Mouse (Mus musculus) lung, embryonic 15.5 days (tissue): Measurements from ENCODE around the gene Hnrnpab. TPM values are rescaled to one million over a fixed set of nuclear protein-coding genes. Genes with fewer than 3 reads are reported as not detected.
"Not testable (repeated sequence)": the region's sequence is repeated elsewhere in the genome, so short reads cannot be mapped to it uniquely, and the experiment has no call there.

Source experiments
- ATAC-seq: fragments of 200-750 bp; cut with Nextera tagmentation; 2 replicates; pipeline ENCODE4 v1.8.0; 2017; ENCODE audit warnings: moderate number of reproducible peaks, borderline replicate concordance; ENCODE audit not compliant: low FRiP score, low TSS enrichment; ENCODE audit errors: extremely low read depth
- H3K27ac ChIP-seq: fragments of 300-500 bp; sonication (generic); 2 replicates; pipeline ENCODE4 v1.5.1; 2015; ENCODE audit warnings: moderate library complexity, mild to moderate bottlenecking, inconsistent platforms
- H3K27me3 ChIP-seq: fragments of 300-500 bp; sonication (generic); 2 replicates; pipeline ENCODE4 v1.6.1; 2015; ENCODE audit warnings: inconsistent platforms
- H3K36me3 ChIP-seq: fragments of 300-500 bp; sonication (generic); 2 replicates; pipeline ENCODE4 v1.6.1; 2015; ENCODE audit warnings: inconsistent platforms
- H3K4me1 ChIP-seq: fragments of 300-500 bp; sonication (generic); 2 replicates; pipeline ENCODE4 v1.6.1; 2015; ENCODE audit warnings: inconsistent platforms
- H3K4me2 ChIP-seq: fragments of 300-500 bp; sonication (generic); 2 replicates; pipeline ENCODE4 v1.6.1; 2015; ENCODE audit warnings: inconsistent platforms, mild to moderate bottlenecking, moderate library complexity
- H3K4me3 ChIP-seq: fragments of 300-500 bp; sonication (generic); 2 replicates; pipeline ENCODE4 v1.5.1; 2015; ENCODE audit warnings: mild to moderate bottlenecking, inconsistent platforms
- H3K9ac ChIP-seq: fragments of 300-500 bp; sonication (generic); 2 replicates; pipeline ENCODE4 v1.6.1; 2015; ENCODE audit warnings: inconsistent platforms
- H3K9me3 ChIP-seq: fragments of 300-500 bp; sonication (generic); 2 replicates; pipeline ENCODE4 v1.6.1; 2016; ENCODE audit warnings: inconsistent platforms
- WGBS: fragments of 180-500 bp; shearing (Covaris S2); methylation state at CpG from one replicate; pipeline ENCODE4 v1.1.7; 2015; 5-methylcytosine and 5-hydroxymethylcytosine counted together
- polyA plus RNA-seq: library from polyadenylated mRNA; unstranded; fragments of >200 nt; fragmentation: Nextera tagmentation; extraction: Ambion mirVana; gene quantifications from 2 replicates; pipeline ENCODE4 v1.2.1, GENCODE M21; 2015

Hnrnpab gene
- polyA plus RNA-seq, 1 experiment from 2014 or later, result 465 TPM

DNA sequence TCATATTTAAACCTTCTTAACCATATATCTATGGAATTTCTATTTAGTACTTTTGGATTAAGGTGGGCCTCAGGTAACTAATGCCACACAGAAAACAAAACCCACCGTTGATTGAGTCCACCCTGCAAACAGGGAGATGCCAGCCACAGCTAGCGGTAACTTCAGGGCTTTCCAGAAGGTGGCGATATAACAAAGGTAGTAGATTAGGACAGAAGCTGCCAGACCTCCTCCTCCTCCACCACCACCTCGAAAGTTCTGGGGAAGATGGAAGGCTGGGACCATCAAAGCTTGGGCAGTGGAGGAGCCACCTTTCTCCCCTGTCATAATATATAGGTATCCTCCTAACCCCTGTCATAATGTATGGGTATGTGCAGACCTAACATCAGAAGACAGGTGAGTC, 11.0 kb upstream of the Hnrnpab start:
- WGBS, result 3% methylated on average over 4 of the region's 4 CpGs
- no peaks in the 10 kb centered on the region for H3K9me3 ChIP-seq
- no peak overlapping the region for H3K4me3 ChIP-seq
- no peak overlapping the region for H3K9ac ChIP-seq
- H3K4me2 ChIP-seq, result no peak overlapping the region
- peaks cover 38% of the 10 kb centered on the region for H3K4me1 ChIP-seq
- no peaks in the 10 kb centered on the region for H3K27me3 ChIP-seq
- H3K27ac ChIP-seq, result no peak overlapping the region
- peaks cover 9% of the 10 kb centered on the region for H3K36me3 ChIP-seq
- ATAC-seq, result no peak

DNA sequence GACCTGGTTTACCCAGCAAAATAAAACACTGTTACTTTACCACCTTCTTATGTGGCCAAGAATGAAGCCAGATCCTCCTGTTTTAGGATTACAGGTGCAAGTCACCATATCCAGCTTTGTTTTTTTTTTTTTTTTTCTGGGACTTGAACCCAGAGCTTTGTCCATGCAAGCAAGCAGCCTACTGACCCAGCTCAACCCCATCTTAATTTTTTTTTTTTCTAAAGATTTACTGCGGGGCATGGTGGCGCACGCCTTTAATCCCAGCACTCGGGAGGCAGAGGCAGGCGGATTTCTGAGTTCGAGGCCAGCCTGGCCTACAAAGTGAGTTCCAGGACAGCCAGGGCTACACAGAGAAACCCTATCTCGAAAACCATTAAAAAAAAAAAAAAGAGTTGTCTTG, 9.5 kb upstream of the Hnrnpab start:
- not testable (repeated sequence) for H3K9me3 ChIP-seq, H3K36me3 ChIP-seq, ATAC-seq, H3K27me3 ChIP-seq
- Histone ChIP-seq H3K4me2 (peak overlapping the region; percentile 81), H3K4me1 (peaks cover 35% of the 10 kb centered on the region), H3K9ac (peak overlapping the region; percentile 59; the same call in 1 of the 2 replicates), H3K27ac (peak overlapping the region; percentile 98), H3K4me3 (peak overlapping the region; percentile 41)
- 86% methylated on average over 7 of the region's 7 CpGs for WGBS

DNA sequence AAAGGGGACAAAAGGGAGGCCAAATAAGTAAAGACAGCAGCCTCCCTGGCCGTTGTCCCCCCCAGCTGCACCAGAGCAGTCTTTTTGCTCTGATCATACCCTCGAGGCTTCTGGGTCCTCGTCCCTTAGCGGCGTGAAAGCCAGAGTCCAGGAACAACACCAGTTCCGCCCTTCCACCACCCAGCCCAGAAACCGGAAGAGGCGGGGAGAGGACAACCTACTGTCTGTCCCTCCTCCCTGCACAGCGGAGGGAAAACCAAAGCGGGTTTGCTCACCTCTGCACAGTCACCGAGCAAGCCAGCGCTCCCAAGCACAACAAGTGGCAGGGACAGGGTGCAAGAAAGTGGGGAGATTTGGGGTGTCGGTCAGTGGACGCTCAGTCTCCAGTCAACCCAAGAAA, 9.0 kb upstream of the Hnrnpab start:
- peak overlapping the region; percentile 41 for H3K4me3 ChIP-seq
- H3K9ac ChIP-seq, result peak overlapping the region; percentile 59
- no peaks in the 10 kb centered on the region for H3K27me3 ChIP-seq
- H3K36me3 ChIP-seq, result no peaks in the 10 kb centered on the region
- H3K4me1 ChIP-seq, result peaks cover 30% of the 10 kb centered on the region
- ATAC-seq, result peak; percentile 73
- H3K9me3 ChIP-seq, result no peaks in the 10 kb centered on the region
- peak overlapping the region; percentile 81 for H3K4me2 ChIP-seq
- H3K27ac ChIP-seq, result peak overlapping the region; percentile 98
- 3% methylated on average over 14 of the region's 14 CpGs for WGBS

DNA sequence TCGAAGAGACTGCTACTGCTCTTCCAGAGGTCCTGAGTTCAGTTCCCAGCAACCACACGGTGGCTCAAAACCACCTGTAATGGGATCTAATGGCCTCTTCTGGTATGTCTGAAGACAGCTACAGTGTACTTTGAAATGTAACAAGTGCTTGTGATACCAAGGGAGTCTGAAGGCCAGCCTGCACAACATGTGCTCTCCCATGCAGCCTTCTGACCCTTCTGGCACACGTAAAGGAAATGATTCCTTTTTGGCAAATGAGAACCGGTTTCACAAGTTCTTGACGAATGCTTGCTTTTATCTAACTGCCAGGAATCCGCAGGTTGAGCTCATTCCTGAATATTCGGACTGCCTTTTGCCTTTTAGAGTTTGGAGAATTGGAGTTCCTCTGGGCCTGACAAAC, 8.5 kb upstream of the Hnrnpab start:
- H3K27ac ChIP-seq, result peak overlapping the region; percentile 98
- H3K27me3 ChIP-seq, result no peaks in the 10 kb centered on the region
- H3K9ac ChIP-seq, result peak overlapping the region; percentile 59
- peak overlapping the region; percentile 81 for H3K4me2 ChIP-seq
- peaks cover 25% of the 10 kb centered on the region for H3K4me1 ChIP-seq
- WGBS, result 18% methylated on average over 7 of the region's 7 CpGs
- H3K4me3 ChIP-seq, result peak overlapping the region; percentile 41
- ATAC-seq, result no peak
- no peaks in the 10 kb centered on the region for H3K36me3 ChIP-seq
- H3K9me3 ChIP-seq, result no peaks in the 10 kb centered on the region

DNA sequence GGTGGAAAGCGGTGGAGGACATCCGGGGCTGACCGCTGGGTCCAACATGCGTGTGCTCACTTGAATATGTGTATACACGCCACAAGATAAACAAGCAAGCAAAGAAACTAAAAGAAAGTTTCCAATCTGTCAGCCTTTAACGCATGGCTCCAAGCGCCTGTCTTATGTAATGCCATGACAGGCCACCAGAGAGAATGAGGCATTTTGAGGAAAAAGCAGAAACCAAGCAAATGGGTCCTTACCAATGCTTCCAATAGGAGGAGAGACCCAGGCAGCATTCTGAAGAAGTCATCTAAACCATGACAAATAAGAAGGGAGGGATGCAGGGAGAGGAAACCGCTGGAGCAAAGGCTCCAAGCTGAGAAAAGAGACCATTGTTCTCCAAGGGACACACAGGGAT, 7.6 kb upstream of the Hnrnpab start:
- H3K27me3 ChIP-seq, result no peaks in the 10 kb centered on the region
- peaks cover 24% of the 10 kb centered on the region for H3K4me1 ChIP-seq
- no peaks in the 10 kb centered on the region for H3K36me3 ChIP-seq
- no peak overlapping the region for H3K4me3 ChIP-seq
- 67% methylated on average over 8 of the region's 8 CpGs for WGBS
- H3K9ac ChIP-seq, result no peak overlapping the region
- H3K4me2 ChIP-seq, result no peak overlapping the region
- no peak for ATAC-seq
- H3K27ac ChIP-seq, result peak overlapping the region; percentile 98
- no peaks in the 10 kb centered on the region for H3K9me3 ChIP-seq

DNA sequence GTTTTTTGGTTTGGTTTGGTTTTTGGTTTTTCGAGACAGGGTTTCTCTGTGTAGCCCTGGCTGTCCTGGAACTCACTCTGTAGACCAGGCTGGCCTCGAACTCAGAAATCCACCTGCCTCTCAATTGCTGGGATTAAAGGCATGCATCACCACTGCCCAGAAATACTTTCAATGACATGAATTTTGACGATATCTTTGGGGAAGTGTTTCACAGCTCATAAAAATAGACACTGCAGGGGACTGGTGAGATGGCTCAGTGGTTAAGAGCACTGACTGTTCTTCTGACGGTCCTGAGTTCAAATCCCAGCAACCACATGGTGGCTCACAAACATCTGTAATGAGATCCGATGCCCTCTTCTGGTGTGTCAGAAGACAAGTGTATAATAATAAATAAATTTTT, 3.3 kb upstream of the Hnrnpab start:
- not testable (repeated sequence) for H3K4me2 ChIP-seq, H3K9me3 ChIP-seq, H3K9ac ChIP-seq, H3K27me3 ChIP-seq, H3K4me3 ChIP-seq, H3K36me3 ChIP-seq, H3K27ac ChIP-seq, ATAC-seq
- 78% methylated on average over 5 of the region's 5 CpGs for WGBS
- H3K4me1 ChIP-seq, result peaks cover 17% of the 10 kb centered on the region

DNA sequence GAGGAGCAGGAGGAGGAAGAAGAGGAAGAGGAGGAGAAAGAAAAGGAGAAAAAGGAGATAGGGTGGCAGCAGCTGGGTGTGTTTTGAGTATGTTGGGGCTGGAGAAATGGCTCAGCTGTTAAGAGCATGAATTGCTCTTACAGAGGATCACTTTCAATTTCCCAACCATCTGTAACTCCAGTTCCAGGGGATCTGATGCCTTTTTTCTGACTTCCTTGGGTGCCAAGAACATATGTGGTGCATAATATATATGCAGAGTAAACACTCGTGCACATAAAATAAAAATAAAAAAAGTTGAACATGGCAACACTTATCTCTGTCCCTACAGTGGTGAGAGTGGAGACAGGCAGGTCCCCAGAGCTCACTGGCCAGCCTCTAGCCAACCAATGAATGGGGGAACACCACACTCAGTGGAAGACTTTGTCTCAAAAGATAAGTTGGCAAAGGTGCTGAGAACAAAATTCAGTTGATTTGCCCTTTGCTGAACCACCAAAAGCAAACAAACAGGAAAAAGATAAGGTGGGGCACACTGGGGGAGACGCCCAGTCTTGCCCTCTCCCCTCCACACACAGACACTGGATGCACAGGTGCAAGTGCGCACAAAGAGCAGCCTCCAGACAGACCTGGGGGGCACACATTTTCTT, 2.7 kb upstream of the Hnrnpab start:
- Histone ChIP-seq H3K4me2 (no peak overlapping the region), H3K27me3 (no peaks in the 10 kb centered on the region), H3K4me1 (peaks cover 17% of the 10 kb centered on the region), H3K27ac (no peak overlapping the region), H3K9ac (no peak overlapping the region), H3K4me3 (no peak overlapping the region), H3K9me3 (no peaks in the 10 kb centered on the region), H3K36me3 (peaks cover 12% of the 10 kb centered on the region)
- ATAC-seq, result no peak
- WGBS, result 68% methylated on average over 3 of the region's 3 CpGs

DNA sequence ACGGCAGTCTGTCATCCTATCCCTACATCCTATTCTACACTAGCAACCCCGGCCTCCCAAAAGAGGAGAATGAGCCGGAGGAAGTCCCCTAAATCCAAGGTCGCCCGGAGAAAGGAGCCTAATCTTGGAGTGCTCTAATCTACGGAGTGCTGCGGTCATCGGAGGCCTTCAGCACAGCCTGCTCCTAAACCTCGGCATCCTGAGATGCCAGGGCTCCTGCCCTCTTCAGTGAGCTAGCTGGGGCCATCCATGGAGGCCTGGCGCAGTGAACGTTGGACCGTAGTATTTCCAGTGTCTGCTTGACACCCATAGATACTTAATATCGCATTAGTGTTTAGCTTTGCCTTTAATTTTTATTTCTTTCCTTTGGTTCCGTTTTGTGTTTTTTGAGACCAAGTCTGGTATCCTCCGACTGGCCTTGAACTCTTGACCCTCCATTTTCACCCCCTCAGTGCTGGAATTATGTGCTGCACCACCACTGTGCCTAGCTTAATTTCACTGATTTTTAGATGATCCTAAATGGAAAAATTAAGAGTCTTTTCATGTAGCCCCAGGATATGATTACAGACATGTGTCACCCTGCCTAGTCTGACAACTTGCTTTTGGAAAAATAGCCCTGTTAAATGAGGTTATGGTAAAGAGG, 570 bp upstream of the Hnrnpab start:
- ATAC-seq, result peak; percentile 41
- Histone ChIP-seq H3K4me2 (peak overlapping the region; percentile 80), H3K4me3 (peak overlapping the region; percentile 99), H3K36me3 (peaks cover 34% of the 10 kb centered on the region), H3K9me3 (no peaks in the 10 kb centered on the region), H3K4me1 (peaks cover 29% of the 10 kb centered on the region), H3K27ac (peak overlapping the region; percentile 94), H3K27me3 (no peaks in the 10 kb centered on the region), H3K9ac (peak overlapping the region; percentile 88)
- 7% methylated on average over 15 of the region's 15 CpGs for WGBS

DNA sequence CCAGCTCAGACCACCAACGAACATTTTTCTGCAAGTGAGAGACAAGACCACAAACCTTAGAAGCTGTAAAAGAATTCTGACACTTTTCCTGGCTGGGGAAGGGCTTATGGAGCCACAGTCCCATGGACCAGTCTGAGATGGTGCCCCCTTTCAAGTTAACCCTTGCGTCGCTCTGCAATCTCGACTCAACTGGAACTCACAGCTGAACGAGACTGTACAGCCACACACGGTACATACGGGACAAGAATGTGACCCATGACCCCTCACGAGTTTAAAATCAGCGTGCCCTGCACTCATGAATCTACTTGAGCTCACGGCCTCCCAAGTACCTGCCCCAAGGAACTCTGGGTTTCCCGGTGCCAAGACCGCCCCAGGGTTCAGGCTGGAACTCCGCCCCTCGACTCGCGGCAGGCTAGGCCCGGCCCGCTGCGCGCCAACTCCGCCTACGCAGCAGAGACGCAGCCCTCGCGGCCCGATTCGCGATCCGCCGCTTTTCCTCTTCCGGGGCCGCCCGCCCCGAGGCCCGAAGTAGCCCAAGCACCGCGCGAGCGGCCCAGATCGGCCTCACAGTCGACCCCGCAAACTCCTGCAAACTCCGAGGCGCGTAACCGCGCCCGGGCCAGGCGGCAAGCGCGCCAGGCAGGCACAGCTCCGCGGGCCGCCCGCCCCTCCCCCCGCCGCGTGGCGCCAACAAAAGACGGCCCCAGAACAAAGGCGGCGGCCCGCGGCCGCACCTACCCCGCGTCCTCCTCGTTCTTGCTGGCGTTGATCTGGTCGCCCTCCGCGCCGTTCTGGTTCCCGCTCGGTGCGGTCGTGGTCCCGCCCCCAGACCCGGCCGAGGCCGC, 823 bp downstream of the Hnrnpab start:
- under 1% methylated on average over 77 of the region's 81 CpGs for WGBS
- ATAC-seq, result peak; percentile 81
- Histone ChIP-seq H3K4me2 (peak overlapping the region; percentile 71), H3K4me3 (peak overlapping the region; percentile 99), H3K27me3 (no peaks in the 10 kb centered on the region), H3K9ac (peak overlapping the region; percentile 99), H3K36me3 (peaks cover 48% of the 10 kb centered on the region), H3K4me1 (peaks cover 33% of the 10 kb centered on the region), H3K27ac (peak overlapping the region; percentile 94), H3K9me3 (no peaks in the 10 kb centered on the region)

DNA sequence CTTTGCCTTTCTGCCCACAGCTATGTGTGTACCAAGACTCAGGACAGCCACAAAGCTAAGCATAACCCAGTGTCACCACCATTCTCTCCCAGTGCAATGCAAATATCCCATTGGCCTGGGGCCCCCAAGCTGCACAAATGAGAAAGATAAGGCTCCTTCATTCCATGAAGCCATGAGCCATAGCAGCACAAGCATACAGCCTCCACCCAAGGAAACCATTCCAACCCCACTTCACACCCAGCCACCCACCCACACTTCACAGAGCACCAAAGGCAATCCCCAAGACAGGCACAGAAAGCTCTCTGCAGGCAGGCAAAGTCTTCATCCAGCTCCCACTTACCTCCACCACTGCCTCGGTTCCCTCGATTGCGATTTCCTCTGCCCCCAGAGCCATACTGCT, 4.4 kb downstream of the Hnrnpab start:
- Histone ChIP-seq H3K4me3 (no peak overlapping the region), H3K4me1 (peaks cover 27% of the 10 kb centered on the region), H3K9ac (no peak overlapping the region), H3K27me3 (no peaks in the 10 kb centered on the region), H3K4me2 (no peak overlapping the region), H3K27ac (no peak overlapping the region), H3K9me3 (no peaks in the 10 kb centered on the region), H3K36me3 (peaks cover 83% of the 10 kb centered on the region)
- ATAC-seq, result no peak
- WGBS, result 80% methylated on average over 3 of the region's 3 CpGs

DNA sequence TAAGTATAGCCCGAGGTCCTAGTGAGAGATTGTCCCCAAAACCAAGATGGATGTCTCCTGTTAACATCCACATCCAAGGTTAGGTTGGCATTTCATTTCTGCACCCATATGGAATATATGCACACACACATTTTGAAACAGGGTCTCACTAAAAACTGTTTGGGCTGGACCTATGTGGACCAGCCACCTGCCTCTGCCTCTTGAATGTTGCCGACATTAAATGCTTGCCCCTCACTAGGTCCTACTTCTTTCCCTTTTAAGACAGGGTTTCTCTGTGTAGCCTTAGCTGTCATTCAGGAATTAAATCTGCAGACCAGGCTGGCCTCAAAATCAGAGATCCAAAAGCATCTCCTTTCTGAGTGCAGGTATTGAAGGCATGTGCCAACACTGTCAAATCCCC, 9.1 kb downstream of the Hnrnpab start:
- no peak overlapping the region for H3K9ac ChIP-seq
- no peak overlapping the region for H3K4me2 ChIP-seq
- H3K27me3 ChIP-seq, result no peaks in the 10 kb centered on the region
- H3K36me3 ChIP-seq, result peaks cover 97% of the 10 kb centered on the region
- no peak for ATAC-seq
- no peak overlapping the region for H3K4me3 ChIP-seq
- H3K27ac ChIP-seq, result no peak overlapping the region
- peaks cover 5% of the 10 kb centered on the region; the same call in 1 of the 2 replicates for H3K4me1 ChIP-seq
- no peaks in the 10 kb centered on the region for H3K9me3 ChIP-seq
- 60% methylated on average over 2 of the region's 2 CpGs for WGBS
